Comparison of ENCODE assay signal across 7 mouse cellular contexts in the genomic region with DNA sequence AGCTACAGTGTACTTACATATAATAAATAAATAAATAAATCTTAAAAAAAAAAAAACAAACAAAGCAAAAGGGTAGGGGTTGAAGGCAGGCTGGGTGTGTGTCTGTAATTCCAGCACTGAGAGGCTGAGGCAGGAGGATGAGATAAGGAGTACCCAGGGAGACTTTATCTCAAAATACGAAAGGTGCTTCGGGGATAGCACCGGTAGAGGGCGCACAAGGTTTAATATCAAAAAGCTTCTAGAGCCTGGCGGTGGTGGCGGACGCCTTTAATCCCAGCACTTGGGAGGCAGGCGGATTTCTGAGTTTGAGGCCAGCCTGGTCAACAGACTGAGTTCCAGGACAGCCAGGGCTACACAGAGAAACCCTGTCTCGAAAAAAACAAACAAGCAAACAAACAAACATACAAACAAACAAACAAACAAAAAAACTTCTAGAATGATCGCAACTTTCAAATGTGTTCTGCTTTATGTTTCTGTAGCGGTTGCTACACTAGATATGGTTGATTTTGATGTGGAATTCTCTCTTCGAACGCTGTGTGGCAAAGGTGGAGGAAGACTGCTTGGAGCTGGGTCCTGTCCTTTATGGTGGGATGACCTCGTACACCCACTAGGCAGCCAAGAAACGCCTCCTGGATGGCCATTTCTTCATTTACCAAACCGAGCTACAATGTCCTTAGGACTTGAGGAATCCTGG. TPM values are rescaled to one million over a fixed set of nuclear protein-coding genes. Genes with fewer than 3 reads are reported as not detected.
DNase-seq lines count a peak whose midpoint lies in the region; ATAC-seq lines count a peak whose summit lies in the region.

No protein-coding gene starts in this region.

- 4% methylated on average over 16 of the region's 16 CpGs for WGBS in embryonic facial prominence, embryonic 10.5 days
- 5% methylated on average over 16 of the region's 16 CpGs for WGBS in limb, embryonic 11.5 days
- WGBS in midbrain, embryonic 14.5 days, result 5% methylated on average over 16 of the region's 16 CpGs

- H3K9ac ChIP-seq in limb, embryonic 11.5 days (ENCODE audit: low read length), result peak overlapping the region; percentile 80
- peak overlapping the region; percentile 86 for H3K9ac ChIP-seq in midbrain, embryonic 14.5 days (replicated peaks; ENCODE audit: low read length)

- H3K36me3 ChIP-seq in embryonic facial prominence, embryonic 10.5 days (replicated peaks), result peaks cover 22% of the 10 kb centered on the region
- no peaks in the 10 kb centered on the region; the same call in 1 of the 2 replicates for H3K36me3 ChIP-seq in limb, embryonic 11.5 days (ENCODE audit: control insufficient read depth, insufficient read depth, low read length)
- H3K36me3 ChIP-seq in midbrain, embryonic 14.5 days (ENCODE audit: control insufficient read depth, insufficient read depth, low read length), result peaks cover 13% of the 10 kb centered on the region

- H3K4me1 ChIP-seq in embryonic facial prominence, embryonic 10.5 days, result peaks cover 11% of the 10 kb centered on the region
- 0 out of 2 replicates have a peak, but pooled peaks cover 5% of the 10 kb centered on the region for H3K4me1 ChIP-seq in limb, embryonic 11.5 days (ENCODE audit: control insufficient read depth, insufficient read depth, low read length)
- H3K4me1 ChIP-seq in midbrain, embryonic 14.5 days (ENCODE audit: control insufficient read depth, insufficient read depth, low read length), result peaks cover 9% of the 10 kb centered on the region; the same call in 1 of the 2 replicates

- H3K27ac ChIP-seq in embryonic facial prominence, embryonic 10.5 days (replicated peaks), result peak overlapping the region; percentile 94
- peak overlapping the region; percentile 89 for H3K27ac ChIP-seq in limb, embryonic 11.5 days (replicated peaks; ENCODE audit: low read depth, low read length)
- peak overlapping the region; percentile 96 for H3K27ac ChIP-seq in midbrain, embryonic 14.5 days (replicated peaks; ENCODE audit: low read depth, low read length)

- peak overlapping the region; percentile 92 for H3K4me2 ChIP-seq in limb, embryonic 11.5 days (ENCODE audit: low read depth, severe bottlenecking)
- peak overlapping the region; percentile 68 for H3K4me2 ChIP-seq in midbrain, embryonic 14.5 days (ENCODE audit: low read length)

- peak overlapping the region; percentile 82 for H3K4me3 ChIP-seq in embryonic facial prominence, embryonic 10.5 days
- peak overlapping the region; percentile 82 for H3K4me3 ChIP-seq in limb, embryonic 11.5 days (ENCODE audit: low read depth, low read length)
- H3K4me3 ChIP-seq in midbrain, embryonic 14.5 days (replicated peaks; ENCODE audit: low read depth, low read length), result peak overlapping the region; percentile 88

- DNase-seq in adrenal gland, postnatal 10 days, result peak; percentile 88
- DNase-seq in embryonic facial prominence, embryonic 10.5 days (ENCODE audit: low spot score), result peak; percentile 85
- peak; percentile 97 for DNase-seq in heart, adult 11 months
- peak; percentile 90 for DNase-seq in kidney, adult 18-20 months
- DNase-seq in limb, embryonic 11.5 days (ENCODE audit: low spot score), result peak; percentile 92
- peak; percentile 93 for DNase-seq in midbrain, embryonic 14.5 days
- DNase-seq in spleen, adult 18-20 months, result peak; percentile 61 to 86

- ATAC-seq in limb, embryonic 11.5 days (ENCODE audit: insufficient number of reproducible peaks, low FRiP score, low TSS enrichment, low read depth), result no peak
- no peak; the same call in 1 of the 2 replicates for ATAC-seq in midbrain, embryonic 14.5 days (ENCODE audit: low FRiP score, low TSS enrichment)

- H3K9me3 ChIP-seq in embryonic facial prominence, embryonic 10.5 days, result 0 out of 2 replicates have a peak, but pooled peaks cover 6% of the 10 kb centered on the region
- no peaks in the 10 kb centered on the region for H3K9me3 ChIP-seq in limb, embryonic 11.5 days (ENCODE audit: control insufficient read depth, low read length)
- 0 out of 2 replicates have a peak, but pooled peaks cover 3% of the 10 kb centered on the region for H3K9me3 ChIP-seq in midbrain, embryonic 14.5 days (ENCODE audit: control insufficient read depth, low read length)

- no peaks in the 10 kb centered on the region for H3K27me3 ChIP-seq in embryonic facial prominence, embryonic 10.5 days (replicated peaks; ENCODE audit: low read depth, poor library complexity, severe bottlenecking)
- H3K27me3 ChIP-seq in limb, embryonic 11.5 days (ENCODE audit: control insufficient read depth, insufficient read depth, low read length), result no peaks in the 10 kb centered on the region
- H3K27me3 ChIP-seq in midbrain, embryonic 14.5 days (ENCODE audit: control insufficient read depth, insufficient read depth, low read length), result no peaks in the 10 kb centered on the region

RNA-seq across cellular contexts. Expression of a gene that starts 0.8 kb away (rescaled TPM):
- 1 to 10 TPM; 2.8 to 3.1 TPM for total RNA-seq in adrenal gland, postnatal 10 days (2021)
- 2.0 and 2.3 TPM in 2 replicates for polyA plus RNA-seq in embryonic facial prominence, embryonic 10.5 days (2016; fragmentation: Nextera tagmentation; extraction: Ambion mirVana)
- polyA plus RNA-seq in limb, embryonic 11.5 days (2014; fragmentation: Nextera tagmentation; extraction: Ambion mirVana), result 2.0 and 3.1 TPM in 2 replicates
- 6.9 TPM in 2 replicates for polyA plus RNA-seq in midbrain, embryonic 14.5 days (2014; fragmentation: Nextera tagmentation; extraction: Ambion mirVana)

RNA-seq across cellular contexts. Expression of a gene that starts 1.0 kb away (rescaled TPM):
- total RNA-seq in adrenal gland, postnatal 10 days (2021), result 10 to 100 TPM; 22.7 to 26.0 TPM
- polyA plus RNA-seq in embryonic facial prominence, embryonic 10.5 days (2016; fragmentation: Nextera tagmentation; extraction: Ambion mirVana), result 60.3 and 69.6 TPM in 2 replicates
- 60.2 and 64.1 TPM in 2 replicates for polyA plus RNA-seq in limb, embryonic 11.5 days (2014; fragmentation: Nextera tagmentation; extraction: Ambion mirVana)
- 84.2 and 89.7 TPM in 2 replicates for polyA plus RNA-seq in midbrain, embryonic 14.5 days (2014; fragmentation: Nextera tagmentation; extraction: Ambion mirVana)

RNA-seq across cellular contexts. Expression of a gene that starts 12.7 kb away (rescaled TPM):
- total RNA-seq in adrenal gland, postnatal 10 days (2021), result 100 to 1,000 TPM; 143 to 156 TPM
- polyA plus RNA-seq in embryonic facial prominence, embryonic 10.5 days (2016; fragmentation: Nextera tagmentation; extraction: Ambion mirVana), result 250 and 258 TPM in 2 replicates
- 271 and 277 TPM in 2 replicates for polyA plus RNA-seq in limb, embryonic 11.5 days (2014; fragmentation: Nextera tagmentation; extraction: Ambion mirVana)
- polyA plus RNA-seq in midbrain, embryonic 14.5 days (2014; fragmentation: Nextera tagmentation; extraction: Ambion mirVana), result 237 and 259 TPM in 2 replicates

RNA-seq across cellular contexts. Expression of a gene that starts 29.7 kb away (rescaled TPM):
- 10 to 100 TPM; 45.1 to 50.7 TPM for total RNA-seq in adrenal gland, postnatal 10 days (2021)
- polyA plus RNA-seq in embryonic facial prominence, embryonic 10.5 days (2016; fragmentation: Nextera tagmentation; extraction: Ambion mirVana), result 22.9 and 23.9 TPM in 2 replicates
- 17.3 and 19.5 TPM in 2 replicates for polyA plus RNA-seq in limb, embryonic 11.5 days (2014; fragmentation: Nextera tagmentation; extraction: Ambion mirVana)
- 16.2 and 23.9 TPM in 2 replicates for polyA plus RNA-seq in midbrain, embryonic 14.5 days (2014; fragmentation: Nextera tagmentation; extraction: Ambion mirVana)

RNA-seq across cellular contexts. Expression of a gene that starts 32.7 kb away (rescaled TPM):
- total RNA-seq in adrenal gland, postnatal 10 days (2021), result 10 to 100 TPM; 26.7 to 30.0 TPM
- 47.7 and 51.6 TPM in 2 replicates for polyA plus RNA-seq in embryonic facial prominence, embryonic 10.5 days (2016; fragmentation: Nextera tagmentation; extraction: Ambion mirVana)
- polyA plus RNA-seq in limb, embryonic 11.5 days (2014; fragmentation: Nextera tagmentation; extraction: Ambion mirVana), result 38.7 and 39.1 TPM in 2 replicates
- polyA plus RNA-seq in midbrain, embryonic 14.5 days (2014; fragmentation: Nextera tagmentation; extraction: Ambion mirVana), result 42.5 and 49.5 TPM in 2 replicates
